Mouse (Mus musculus): ENCODE measurements around the gene Cd82.

- TF ChIP-seq CTCF (IDR thresholded peaks at IDR 0.05; ENCODE audit: extremely low read depth, insufficient read depth, insufficient read length, insufficient replicate concordance), result no peak
- no peak for TF ChIP-seq POLR2A (IDR thresholded peaks at IDR 0.05; ENCODE audit: low read depth, low read length)
Observed at GRCm38 (mm10) chr2:93476487-93476886, 13.5 kb upstream of the Cd82 start.

Data from spleen, adult 2 months (tissue).